Mouse (Mus musculus) heart, adult 2 months (tissue): ENCODE measurements at regions not wholly inside any gene's neighbourhood (a gene's known extent, or its start where the extent isn't known, plus 50 kb on each side); places are given as distances from the start of the nearest gene placed in this dataset.

ENCODE experiments used
- CTCF ChIP-seq: fragments of 200-600 bp; IDR thresholded peaks from 2 replicates; pipeline ENCODE4 v1.8.1; 2022; ENCODE audit warnings: antibody characterized with exemption, mild to moderate bottlenecking, moderate library complexity
- EP300 ChIP-seq: fragments of 200-500 bp; IDR thresholded peaks from 2 replicates; pipeline ENCODE4 v1.6.1; 2011; ENCODE audit warnings: low read depth, low read length, control low read depth; ENCODE audit not compliant: insufficient read depth
- POLR2A ChIP-seq: fragments of 200-500 bp; IDR thresholded peaks from 2 replicates; pipeline ENCODE4 v1.6.1; 2011; ENCODE audit warnings: mild to moderate bottlenecking, low read depth, low read length, control low read depth; ENCODE audit not compliant: insufficient read depth

- TF ChIP-seq CTCF, result no peak
- no peak for TF ChIP-seq POLR2A
- no peak for TF ChIP-seq EP300
These were observed 216.4 kb upstream of the Hnrnpa3 start for GRCm38 (mm10) chr2:75442632-75443031.
